Mouse (Mus musculus): ENCODE data around the gene Cplane1. TPM values are rescaled to one million over a fixed set of nuclear protein-coding genes. Genes with fewer than 3 reads are reported as not detected.

Gene Cplane1
- polyA plus RNA-seq, 1 experiment from 2014 or later = 16.7 TPM

DNA sequence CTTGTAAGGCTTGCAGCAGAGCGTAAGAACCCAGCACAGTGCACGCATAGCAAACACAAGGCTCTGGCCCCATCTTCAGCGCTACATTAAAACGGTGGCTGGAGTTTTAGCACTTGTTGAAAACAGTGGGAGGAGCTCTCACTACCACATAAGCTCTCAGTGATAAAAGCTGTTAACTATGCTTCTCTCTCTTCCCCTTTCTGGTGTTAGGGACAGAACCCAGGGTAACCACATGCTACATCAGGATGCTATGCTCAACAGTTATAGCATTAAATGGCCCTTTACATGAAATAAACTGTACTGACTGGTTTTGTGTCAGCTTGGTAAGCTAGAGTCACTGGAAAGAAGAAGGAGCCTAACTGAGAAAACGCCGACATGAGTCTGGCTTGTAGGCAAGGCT is 125.2 kb downstream of the Cplane1 start:
- 93% methylated on average over 6 of the region's 6 CpGs for WGBS
- Histone ChIP-seq H3K27me3 (no peaks in the 10 kb centered on the region), H3K9me3 (no peaks in the 10 kb centered on the region), H3K27ac (no peak overlapping the region), H3K4me3 (replicated peaks) (no peak overlapping the region), H3K9ac (replicated peaks) (no peak overlapping the region), H3K36me3 (peaks cover 87% of the 10 kb centered on the region), H3K4me1 (replicated peaks) (no peaks in the 10 kb centered on the region), H3K4me2 (no peak overlapping the region)
- ATAC-seq (ENCODE audit: insufficient number of reproducible peaks, insufficient read depth, low FRiP score, low TSS enrichment, low read depth) = no peak

GRCm38 (mm10) chr15:8302944-8303343 is 134.0 kb downstream of the Cplane1 start:
- Histone ChIP-seq H3K9ac (replicated peaks) (no peak overlapping the region), H3K27ac (no peak overlapping the region), H3K36me3 (peaks cover 86% of the 10 kb centered on the region), H3K4me3 (replicated peaks) (no peak overlapping the region), H3K4me2 (no peak overlapping the region), H3K4me1 (replicated peaks) (no peaks in the 10 kb centered on the region), H3K9me3 (no peaks in the 10 kb centered on the region), H3K27me3 (no peaks in the 10 kb centered on the region)
- WGBS = 90% methylated on average over 10 of the region's 10 CpGs
- no peak for ATAC-seq (ENCODE audit: insufficient number of reproducible peaks, insufficient read depth, low FRiP score, low TSS enrichment, low read depth)

- Histone ChIP-seq H3K4me3 (replicated peaks) (no peak overlapping the region), H3K9me3 (no peaks in the 10 kb centered on the region), H3K27me3 (no peaks in the 10 kb centered on the region), H3K4me2 (no peak overlapping the region), H3K4me1 (replicated peaks) (no peaks in the 10 kb centered on the region), H3K27ac (no peak overlapping the region), H3K36me3 (peaks cover 79% of the 10 kb centered on the region), H3K9ac (replicated peaks) (no peak overlapping the region)
- ATAC-seq (ENCODE audit: insufficient number of reproducible peaks, insufficient read depth, low FRiP score, low TSS enrichment, low read depth) = no peak
- WGBS = 87% methylated on average over 1 of the region's 1 CpGs
Observed at GRCm38 (mm10) chr15:8305474-8305873, 136.6 kb downstream of the Cplane1 start.

- no peak overlapping the region for H3K4me3 ChIP-seq (replicated peaks)
- H3K27ac ChIP-seq = no peak overlapping the region
- H3K9me3 ChIP-seq = no peaks in the 10 kb centered on the region
- H3K4me2 ChIP-seq = no peak overlapping the region
- no peaks in the 10 kb centered on the region for H3K4me1 ChIP-seq (replicated peaks)
- no peak overlapping the region for H3K9ac ChIP-seq (replicated peaks)
- ATAC-seq (ENCODE audit: insufficient number of reproducible peaks, insufficient read depth, low FRiP score, low TSS enrichment, low read depth) = no peak
- H3K27me3 ChIP-seq = no peaks in the 10 kb centered on the region
- WGBS = 53% methylated on average over 4 of the region's 4 CpGs
- H3K36me3 ChIP-seq = peaks cover 49% of the 10 kb centered on the region
Observed at GRCm38 (mm10) chr15:8317381-8317780, 148.5 kb downstream of the Cplane1 start.

DNA sequence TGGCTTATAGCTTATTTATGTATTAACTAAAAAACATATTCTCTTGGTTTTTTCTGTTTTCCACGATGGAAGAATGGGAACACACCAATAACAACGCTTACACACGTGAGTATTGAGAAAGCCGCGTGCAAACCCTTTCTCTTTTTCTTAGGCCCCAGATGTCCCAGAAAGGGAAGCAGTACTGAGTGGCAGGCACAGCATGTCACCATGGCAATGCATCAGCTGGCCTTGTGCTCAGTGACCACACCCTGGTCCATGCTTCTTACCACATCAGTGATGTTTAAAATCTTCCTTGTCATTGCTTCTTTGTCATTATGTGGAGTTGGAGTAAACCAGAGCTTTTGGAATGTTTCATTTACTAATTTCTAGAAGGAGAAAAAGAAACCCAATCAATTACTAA is 150.3 kb downstream of the Cplane1 start:
- no peak overlapping the region for H3K4me2 ChIP-seq
- no peak overlapping the region for H3K27ac ChIP-seq
- no peaks in the 10 kb centered on the region for H3K27me3 ChIP-seq
- WGBS = 90% methylated on average over 5 of the region's 5 CpGs
- no peak for ATAC-seq (ENCODE audit: insufficient number of reproducible peaks, insufficient read depth, low FRiP score, low TSS enrichment, low read depth)
- no peaks in the 10 kb centered on the region for H3K9me3 ChIP-seq
- H3K4me3 ChIP-seq (replicated peaks) = no peak overlapping the region
- peaks cover 50% of the 10 kb centered on the region for H3K36me3 ChIP-seq
- no peak overlapping the region for H3K9ac ChIP-seq (replicated peaks)
- no peaks in the 10 kb centered on the region for H3K4me1 ChIP-seq (replicated peaks)

Other genes with a start within 250 kb of the Cplane1 start
- gene Wdr70, start 69.9 kb upstream of the Cplane1 start, polyA plus RNA-seq (2016; fragmentation: Nextera tagmentation; extraction: Ambion mirVana) = 62.2 and 64.3 TPM in 2 replicates
- gene Nup155, start 59.8 kb upstream of the Cplane1 start, polyA plus RNA-seq (2016; fragmentation: Nextera tagmentation; extraction: Ambion mirVana) = 24.7 and 27.3 TPM in 2 replicates

Data from limb, embryonic 12.5 days (tissue).